Mouse (Mus musculus) forebrain, embryonic 16.5 days (tissue): ENCODE results near the gene Serpini2. TPM values are rescaled to one million over a fixed set of nuclear protein-coding genes. Genes with fewer than 3 reads are reported as not detected.
"Not testable (repeated sequence)": the region's sequence is repeated elsewhere in the genome, so short reads cannot be mapped to it uniquely, and the experiment has no call there.

Source experiments
- ATAC-seq: fragments of 200-750 bp; cut with Nextera tagmentation; 2 replicates; pipeline ENCODE4 v1.8.0; 2017; ENCODE audit warnings: mild to moderate bottlenecking, moderate library complexity
- H3K27ac ChIP-seq: fragments of 300-500 bp; sonication (generic); 2 replicates; pipeline ENCODE4 v1.5.1; 2014; ENCODE audit warnings: low read length, control low read depth
- H3K27me3 ChIP-seq: fragments of 300-500 bp; sonication (generic); replicated peaks from 2 replicates; pipeline ENCODE4 v1.6.1; 2014; ENCODE audit warnings: low read length; ENCODE audit not compliant: control insufficient read depth, insufficient read depth
- H3K36me3 ChIP-seq: fragments of 300-500 bp; sonication (generic); 2 replicates; pipeline ENCODE4 v1.6.1; 2014; ENCODE audit not compliant: control insufficient read depth, insufficient read depth
- H3K4me1 ChIP-seq: fragments of 300-500 bp; sonication (generic); replicated peaks from 2 replicates; pipeline ENCODE4 v1.6.1; 2014; ENCODE audit warnings: low read length; ENCODE audit not compliant: control insufficient read depth, insufficient read depth
- H3K4me2 ChIP-seq: fragments of 300-500 bp; sonication (generic); 2 replicates; pipeline ENCODE4 v1.6.1; 2014; ENCODE audit warnings: mild to moderate bottlenecking, low read length, control low read depth
- H3K4me3 ChIP-seq: fragments of 300-500 bp; sonication (generic); replicated peaks from 2 replicates; pipeline ENCODE4 v1.5.1; 2014; ENCODE audit warnings: mild to moderate bottlenecking, low read length, control low read depth
- H3K9ac ChIP-seq: fragments of 300-500 bp; sonication (generic); replicated peaks from 2 replicates; pipeline ENCODE4 v1.6.1; 2014; ENCODE audit warnings: low read depth, low read length, control low read depth
- H3K9me3 ChIP-seq: fragments of 300-500 bp; sonication (generic); 2 replicates; pipeline ENCODE4 v1.6.1; 2016; ENCODE audit warnings: low read length; ENCODE audit not compliant: control insufficient read depth
- WGBS: fragments of 180-500 bp; shearing (Covaris S2); extraction: QIAGEN DNeasy Blood & Tissue Kit; methylation state at CpG from one replicate; pipeline ENCODE4 v1.1.7; 2014; 5-methylcytosine and 5-hydroxymethylcytosine counted together
- polyA plus RNA-seq: library from polyadenylated mRNA; unstranded; fragments of >200 nt; fragmentation: Nextera tagmentation; extraction: Ambion mirVana; gene quantifications from 2 replicates; pipeline ENCODE4 v1.2.1, GENCODE M21; 2015

Serpini2 gene
- polyA plus RNA-seq: not detected in 2 replicates

- H3K27ac ChIP-seq: no peak within 1 kb of the TSS
These were observed at the start of gene Serpini2 for GRCm38 (mm10) chr3:75269978-75270377. Gene Serpini2 (minus strand): TSS chr3:75270078.

DNA sequence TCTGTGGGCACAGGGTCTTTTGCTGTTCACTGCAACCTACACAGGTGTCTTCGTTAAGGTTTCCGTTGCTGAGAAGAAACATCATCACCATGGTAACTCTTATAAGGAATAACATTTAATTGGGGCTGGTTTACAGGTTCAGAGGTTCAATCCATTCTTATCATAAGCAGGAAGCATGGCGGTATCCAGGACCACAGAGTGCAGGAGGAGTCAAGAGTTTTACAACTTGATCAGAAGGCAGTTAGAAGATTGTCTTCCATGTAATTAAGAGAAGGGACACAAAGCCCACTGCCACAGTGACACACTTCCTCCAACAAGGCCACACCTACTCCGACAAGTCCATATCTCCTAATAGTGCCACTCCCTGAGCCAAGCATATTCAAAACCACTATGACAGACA lies 39.0 kb upstream of the Serpini2 start:
- ATAC-seq: no peak
- Histone ChIP-seq H3K9ac (no peak overlapping the region), H3K27ac (no peak overlapping the region), H3K27me3 (no peaks in the 10 kb centered on the region), H3K36me3 (no peaks in the 10 kb centered on the region), H3K9me3 (no peaks in the 10 kb centered on the region), H3K4me2 (no peak overlapping the region), H3K4me1 (no peaks in the 10 kb centered on the region), H3K4me3 (no peak overlapping the region)
- 79% methylated on average over 4 of the region's 4 CpGs for WGBS

More at GRCm38 (mm10) chr3:75269978-75270377, at the start of gene Serpini2:
- H3K4me3 ChIP-seq: no peak within 1 kb of the TSS
- H3K9ac ChIP-seq: no peak within 1 kb of the TSS
- no peaks in the 10 kb centered on the region for H3K9me3 ChIP-seq
- H3K4me1 ChIP-seq: no peaks in the 10 kb centered on the region
- H3K4me2 ChIP-seq: no peak within 1 kb of the TSS
- WGBS: 93% methylated on average over 2 of the region's 2 CpGs
- no peaks in the 10 kb centered on the region for H3K27me3 ChIP-seq
- H3K36me3 ChIP-seq: no peaks in the 10 kb centered on the region
- no peak for ATAC-seq

DNA sequence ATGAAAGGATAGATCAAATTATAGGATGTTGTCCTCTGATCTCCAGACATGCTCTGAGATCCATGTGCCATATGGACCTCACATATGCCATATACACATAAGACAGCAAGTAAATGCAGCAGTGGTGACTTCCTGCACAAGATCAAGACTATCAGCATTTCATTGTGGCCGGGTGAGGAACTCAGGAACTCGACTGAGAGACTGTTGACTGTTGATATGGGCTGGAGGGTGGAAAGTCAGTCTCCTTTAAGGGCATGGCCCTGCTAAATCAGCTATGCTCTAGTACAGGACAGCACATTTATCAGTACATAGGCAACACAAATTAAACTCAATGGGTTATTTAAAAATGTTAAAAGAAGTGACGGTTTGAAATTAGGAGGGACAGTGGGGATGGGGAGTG lies 38.4 kb upstream of the Serpini2 start:
- Histone ChIP-seq H3K9ac (no peak overlapping the region), H3K27me3 (no peaks in the 10 kb centered on the region), H3K9me3 (no peaks in the 10 kb centered on the region), H3K4me1 (no peaks in the 10 kb centered on the region), H3K4me3 (no peak overlapping the region), H3K36me3 (no peaks in the 10 kb centered on the region), H3K27ac (no peak overlapping the region), H3K4me2 (no peak overlapping the region)
- 81% methylated on average over 3 of the region's 3 CpGs for WGBS
- ATAC-seq: no peak

DNA sequence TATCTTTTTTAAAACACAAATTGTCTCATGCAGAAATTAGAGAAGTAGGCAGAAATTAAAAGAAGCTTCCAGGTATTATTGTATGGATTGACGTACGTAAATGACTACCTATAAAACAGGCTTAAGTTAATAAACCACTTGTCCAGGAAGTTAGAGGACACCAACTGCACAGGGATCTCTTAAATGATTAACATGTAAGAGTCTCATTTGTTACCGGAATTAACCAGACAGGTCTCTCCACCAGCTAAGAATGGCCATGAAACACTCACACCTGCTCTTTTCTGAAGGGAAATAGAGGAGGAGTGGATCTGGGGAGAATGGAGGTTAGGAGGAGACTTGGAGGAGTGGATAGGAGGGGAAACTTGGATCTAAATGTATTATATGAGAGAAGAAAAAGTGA lies 35.7 kb upstream of the Serpini2 start:
- WGBS: 93% methylated on average over 3 of the region's 3 CpGs
- no peak overlapping the region for H3K4me2 ChIP-seq
- no peaks in the 10 kb centered on the region for H3K27me3 ChIP-seq
- no peak overlapping the region for H3K27ac ChIP-seq
- no peak overlapping the region for H3K9ac ChIP-seq
- no peak overlapping the region for H3K4me3 ChIP-seq
- ATAC-seq: no peak
- no peaks in the 10 kb centered on the region for H3K4me1 ChIP-seq
- H3K36me3 ChIP-seq: no peaks in the 10 kb centered on the region
- H3K9me3 ChIP-seq: no peaks in the 10 kb centered on the region

- Histone ChIP-seq H3K27me3 (no peaks in the 10 kb centered on the region), H3K9ac (no peak overlapping the region), H3K27ac (no peak overlapping the region), H3K4me3 (no peak overlapping the region), H3K36me3 (no peaks in the 10 kb centered on the region), H3K4me2 (no peak overlapping the region), H3K9me3 (no peaks in the 10 kb centered on the region), H3K4me1 (no peaks in the 10 kb centered on the region)
- no peak for ATAC-seq
- 95% methylated on average over 5 of the region's 5 CpGs for WGBS
These were observed 34.7 kb upstream of the Serpini2 start for GRCm38 (mm10) chr3:75304621-75305020.

GRCm38 (mm10) chr3:75301072-75301471 lies 31.2 kb upstream of the Serpini2 start:
- WGBS: 95% methylated on average over 2 of the region's 2 CpGs

DNA sequence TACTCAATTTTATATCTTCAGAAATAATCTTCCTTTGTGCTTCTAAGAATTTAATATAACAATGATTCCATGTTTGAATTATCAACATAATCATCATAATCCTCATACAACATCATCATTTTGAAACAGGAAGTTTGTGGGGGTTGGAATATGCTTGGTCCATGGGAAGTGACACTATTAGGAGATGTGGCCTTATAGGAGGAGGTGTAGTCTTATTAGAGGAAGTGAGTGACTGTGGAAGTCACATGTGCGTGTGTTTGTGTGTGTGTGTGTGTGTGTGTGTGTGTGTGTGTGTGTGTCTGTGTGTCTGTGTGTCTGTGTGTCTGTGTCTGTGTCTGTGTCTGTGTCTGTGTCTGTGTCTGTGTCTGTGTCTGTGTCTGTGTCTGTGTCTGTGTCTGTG lies 29.6 kb upstream of the Serpini2 start:
- H3K9ac ChIP-seq, H3K9me3 ChIP-seq, H3K36me3 ChIP-seq, H3K4me2 ChIP-seq, H3K4me1 ChIP-seq, H3K27ac ChIP-seq, ATAC-seq, H3K4me3 ChIP-seq, H3K27me3 ChIP-seq: not testable (repeated sequence)
- 100% methylated on average over 1 of the region's 1 CpGs for whole genome bisulfite sequencing

More at GRCm38 (mm10) chr3:75301072-75301471, 31.2 kb upstream of the Serpini2 start:
- H3K27ac ChIP-seq: no peak overlapping the region
- H3K36me3 ChIP-seq: no peaks in the 10 kb centered on the region
- no peak for ATAC-seq
- H3K9me3 ChIP-seq: no peaks in the 10 kb centered on the region
- no peak overlapping the region for H3K4me3 ChIP-seq
- no peak overlapping the region for H3K4me2 ChIP-seq
- H3K4me1 ChIP-seq: peaks cover 9% of the 10 kb centered on the region; the same call in 1 of the 2 replicates
- H3K27me3 ChIP-seq: no peaks in the 10 kb centered on the region
- H3K9ac ChIP-seq: no peak overlapping the region

DNA sequence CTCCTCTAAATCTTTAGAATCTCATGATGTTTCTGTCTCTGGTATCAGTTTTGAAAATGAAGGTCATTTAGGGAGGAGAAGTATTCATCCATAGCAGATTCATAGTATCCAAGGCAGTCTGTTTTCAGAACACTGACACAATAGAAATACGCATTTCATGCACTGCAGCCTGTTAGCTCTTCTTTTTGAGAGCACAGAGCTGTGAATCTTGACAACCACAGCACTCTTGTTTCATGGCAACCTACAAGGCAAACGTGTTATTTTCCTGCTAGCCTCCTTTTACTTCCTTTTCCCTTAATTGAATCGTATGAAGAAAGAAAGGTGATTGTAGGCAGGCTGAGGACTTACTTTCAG lies 27.9 kb upstream of the Serpini2 start:
- Histone ChIP-seq H3K9ac (no peak overlapping the region), H3K4me3 (no peak overlapping the region), H3K9me3 (no peaks in the 10 kb centered on the region), H3K36me3 (no peaks in the 10 kb centered on the region), H3K4me2 (no peak overlapping the region), H3K27ac (peak overlapping the region; percentile 35; the same call in 1 of the 2 replicates), H3K4me1 (peaks cover 9% of the 10 kb centered on the region; the same call in 1 of the 2 replicates), H3K27me3 (no peaks in the 10 kb centered on the region)
- ATAC-seq: peak; percentile 31; the same call in 1 of the 2 replicates
- WGBS: 43% methylated on average over 3 of the region's 3 CpGs

- peak; percentile 89 for ATAC-seq
- H3K36me3 ChIP-seq: no peaks in the 10 kb centered on the region
- peaks cover 9% of the 10 kb centered on the region; the same call in 1 of the 2 replicates for H3K4me1 ChIP-seq
- H3K9me3 ChIP-seq: no peaks in the 10 kb centered on the region
- H3K27me3 ChIP-seq: no peaks in the 10 kb centered on the region
- no peak overlapping the region for H3K4me3 ChIP-seq
- peak overlapping the region; percentile 35; the same call in 1 of the 2 replicates for H3K27ac ChIP-seq
- H3K9ac ChIP-seq: no peak overlapping the region
- WGBS: 36% methylated on average over 2 of the region's 2 CpGs
- no peak overlapping the region for H3K4me2 ChIP-seq
These were observed 27.3 kb upstream of the Serpini2 start for GRCm38 (mm10) chr3:75297026-75297757.
